Mouse (Mus musculus) hematopoietic multipotent progenitor cell, adult 10-12 weeks (in vitro differentiated cells): ENCODE measurements around the gene Cd55b. TPM values are rescaled to one million over a fixed set of nuclear protein-coding genes. Genes with fewer than 3 reads are reported as not detected.

Source experiments
- polyA plus RNA-seq: library from polyadenylated mRNA; stranded (reverse); fragments of >175 nt; gene quantifications from 2 replicates; pipeline ENCODE4 v1.2.3, GENCODE M21; 2012; ENCODE audit warnings: low replicate concordance

Gene Cd55b
- not detected in 2 replicates for polyA plus RNA-seq

DNA sequence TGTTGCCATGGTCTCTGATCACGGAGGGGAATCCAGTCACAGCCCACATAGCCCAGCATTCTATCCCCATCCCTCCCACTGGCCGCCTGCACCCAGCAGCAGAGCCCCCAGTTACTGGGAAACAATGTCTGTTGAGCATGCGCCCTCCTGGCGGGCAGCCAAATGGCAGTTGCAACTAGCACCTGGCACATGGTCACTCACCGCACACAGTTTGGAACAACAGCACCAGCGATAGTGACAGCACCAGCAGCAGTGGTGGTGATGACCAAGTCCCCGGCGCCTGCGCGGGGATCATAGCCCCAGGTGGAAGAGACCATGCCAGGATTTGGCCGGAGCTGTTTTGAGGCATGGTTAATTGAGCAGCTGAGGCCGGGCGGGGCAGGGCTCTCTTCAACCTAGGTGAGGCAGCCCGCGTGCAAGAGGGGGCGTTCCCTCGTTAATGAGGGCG, at the start of gene Cd55b:
TSS of gene Cd55b (minus strand) at position 346 of the 448 bp plus-strand sequence.

DNA sequence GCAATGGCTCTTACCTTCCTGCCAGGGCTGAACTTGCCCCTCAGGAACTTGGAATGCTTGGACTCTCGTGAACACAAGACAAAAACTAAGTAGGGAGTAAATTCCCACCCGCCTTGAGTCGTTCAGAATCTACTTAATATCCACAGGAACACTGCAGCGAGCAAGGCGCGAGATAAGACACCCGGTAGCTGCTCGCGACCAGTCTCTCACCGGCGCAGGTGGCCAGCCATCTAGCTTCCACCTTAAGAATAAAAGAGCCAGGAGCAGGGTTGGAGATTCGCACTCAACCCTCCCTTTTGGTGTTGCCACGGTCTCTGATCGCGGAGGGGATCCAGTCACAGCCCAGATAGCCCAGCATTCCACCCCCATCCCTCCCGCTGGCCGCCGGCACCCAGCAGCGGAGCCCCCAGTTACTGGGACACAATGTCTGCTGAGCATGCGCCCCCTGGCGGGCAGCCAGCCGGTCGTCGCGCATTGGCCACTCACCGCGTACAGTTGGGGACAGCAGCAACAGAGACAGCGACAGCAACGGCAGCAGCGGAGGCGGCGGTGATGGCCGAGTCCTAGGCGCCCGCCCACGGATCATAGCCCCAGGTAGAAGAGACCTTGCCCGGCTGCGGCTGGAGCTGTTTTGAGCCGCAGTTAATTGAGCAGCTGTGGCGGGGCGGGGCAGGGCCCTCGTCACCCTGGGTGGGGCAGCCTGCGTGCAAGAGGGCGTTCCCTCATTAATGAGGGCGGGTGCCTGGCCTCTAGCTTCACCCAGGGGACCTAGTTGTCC, 39.5 kb upstream of the Cd55b start, which contains the start of gene Cd55:
TSS of gene Cd55 (minus strand) at position 661 of the 778 bp plus-strand sequence.

Other genes with a start within 250 kb of the Cd55b start
- 24.9 and 66.5 TPM in 2 replicates for gene Cd55, start 39.7 kb upstream of the Cd55b start, polyA plus RNA-seq
- not detected in 2 replicates for gene Zp3r, start 206.6 kb upstream of the Cd55b start, polyA plus RNA-seq
- not detected in 2 replicates for gene C4bp, start 238.6 kb upstream of the Cd55b start, polyA plus RNA-seq